Mouse (Mus musculus) right cerebral cortex, adult 2 months (tissue): ENCODE results near the gene Srsf5.
"Not testable (repeated sequence)": the region's sequence is repeated elsewhere in the genome, so short reads cannot be mapped to it uniquely, and the experiment has no call there.

Source experiments
- DNase-seq, 2 experiments: peaks; one replicate each; pipeline ENCODE4 v3.0.0; 2021 to 2022; ENCODE audit warnings: low spot score in 2 of 2

Srsf5 gene

GRCm38 (mm10) chr12:80948202-80948601, 2.9 kb downstream of the Srsf5 start:
- DNase-seq, result no peak

GRCm38 (mm10) chr12:80949603-80950002, 4.3 kb downstream of the Srsf5 start:
- DNase-seq, result not testable (repeated sequence)

- DNase-seq, result no peak
Measured at GRCm38 (mm10) chr12:80951640-80952219, 6.4 kb downstream of the Srsf5 start.

GRCm38 (mm10) chr12:80952526-80952925, 7.2 kb downstream of the Srsf5 start:
- DNase-seq, result no peak

GRCm38 (mm10) chr12:80956039-80956438, 10.7 kb downstream of the Srsf5 start:
- no peak for DNase-seq

GRCm38 (mm10) chr12:80957961-80958360, 12.7 kb downstream of the Srsf5 start:
- no peak for DNase-seq

GRCm38 (mm10) chr12:80962566-80962965, 17.3 kb downstream of the Srsf5 start:
- DNase-seq, result no peak

- no peak for DNase-seq
Measured at GRCm38 (mm10) chr12:80966059-80966838, 20.9 kb downstream of the Srsf5 start.

GRCm38 (mm10) chr12:80967918-80968317, 22.6 kb downstream of the Srsf5 start:
- no peak for DNase-seq

GRCm38 (mm10) chr12:80968605-80969004, 23.3 kb downstream of the Srsf5 start, which contains the start of gene Slc10a1:
Slc10a1 (minus strand) TSS chr12:80968705.
- no peak for DNase-seq

GRCm38 (mm10) chr12:80970181-80970705, 24.9 kb downstream of the Srsf5 start:
- DNase-seq, result no peak

- DNase-seq, result no peak
Measured at GRCm38 (mm10) chr12:80971756-80972155, 26.5 kb downstream of the Srsf5 start.

- no peak for DNase-seq
Measured at GRCm38 (mm10) chr12:80975939-80976671, 30.8 kb downstream of the Srsf5 start.

- peak; percentile 87 to 90 for DNase-seq
Measured at GRCm38 (mm10) chr12:80982326-80982725, 37.0 kb downstream of the Srsf5 start.

- DNase-seq, result no peak
Measured at GRCm38 (mm10) chr12:80983695-80984094, 38.4 kb downstream of the Srsf5 start.

GRCm38 (mm10) chr12:80986628-80987027, 41.3 kb downstream of the Srsf5 start:
- DNase-seq, result no peak

- DNase-seq, result no peak
Measured at GRCm38 (mm10) chr12:80988286-80988685, 43.0 kb downstream of the Srsf5 start.

- no peak for DNase-seq
Measured at GRCm38 (mm10) chr12:80990901-80991445, 45.7 kb downstream of the Srsf5 start.

- no peak for DNase-seq
Measured at GRCm38 (mm10) chr12:80991806-80992205, 46.5 kb downstream of the Srsf5 start.

- DNase-seq, result no peak
Measured at GRCm38 (mm10) chr12:80992540-80993122, 47.3 kb downstream of the Srsf5 start.

- no peak for DNase-seq
Measured at GRCm38 (mm10) chr12:80993773-80994172, 48.5 kb downstream of the Srsf5 start.

- DNase-seq, result no peak
Measured at GRCm38 (mm10) chr12:80995326-80995725, 50.0 kb downstream of the Srsf5 start.
